Mouse (Mus musculus): ENCODE results near the gene Noxo1. TPM values are rescaled to one million over a fixed set of nuclear protein-coding genes. Genes with fewer than 3 reads are reported as not detected.

Noxo1 gene
- polyA plus RNA-seq, 1 experiment: 2.5 TPM

DNA sequence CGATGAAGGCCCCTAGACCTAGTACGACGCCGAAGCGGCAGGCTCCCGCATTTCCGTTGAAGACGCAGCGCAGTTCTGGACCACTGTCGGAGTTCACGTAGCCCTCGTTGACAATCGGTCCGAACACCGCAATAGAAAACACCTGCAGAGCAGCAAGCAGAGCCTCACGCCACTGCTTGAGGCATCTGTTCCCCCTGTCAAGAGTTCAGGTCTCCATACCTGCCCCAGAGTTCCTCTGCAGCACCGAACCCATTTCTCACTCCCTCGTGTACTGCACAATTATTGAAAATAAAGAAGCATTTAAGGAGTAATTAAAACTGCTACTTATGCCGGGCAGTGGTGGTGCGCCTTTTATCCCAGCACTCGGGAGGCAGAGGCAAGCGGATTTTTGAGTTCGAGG lies 8.4 kb upstream of the Noxo1 start:
- no peak for TF ChIP-seq CTCF (IDR thresholded peaks at IDR 0.05; ENCODE audit: control insufficient read depth, insufficient read depth, low read length)
- TF ChIP-seq POLR2A (IDR thresholded peaks at IDR 0.05; ENCODE audit: borderline replicate concordance, control insufficient read depth, low read depth, low read length): no peak
- peak overlapping the region; percentile 62 for H3K4me3 ChIP-seq (replicated peaks; ENCODE audit: control insufficient read depth, low read depth, low read length)

DNA sequence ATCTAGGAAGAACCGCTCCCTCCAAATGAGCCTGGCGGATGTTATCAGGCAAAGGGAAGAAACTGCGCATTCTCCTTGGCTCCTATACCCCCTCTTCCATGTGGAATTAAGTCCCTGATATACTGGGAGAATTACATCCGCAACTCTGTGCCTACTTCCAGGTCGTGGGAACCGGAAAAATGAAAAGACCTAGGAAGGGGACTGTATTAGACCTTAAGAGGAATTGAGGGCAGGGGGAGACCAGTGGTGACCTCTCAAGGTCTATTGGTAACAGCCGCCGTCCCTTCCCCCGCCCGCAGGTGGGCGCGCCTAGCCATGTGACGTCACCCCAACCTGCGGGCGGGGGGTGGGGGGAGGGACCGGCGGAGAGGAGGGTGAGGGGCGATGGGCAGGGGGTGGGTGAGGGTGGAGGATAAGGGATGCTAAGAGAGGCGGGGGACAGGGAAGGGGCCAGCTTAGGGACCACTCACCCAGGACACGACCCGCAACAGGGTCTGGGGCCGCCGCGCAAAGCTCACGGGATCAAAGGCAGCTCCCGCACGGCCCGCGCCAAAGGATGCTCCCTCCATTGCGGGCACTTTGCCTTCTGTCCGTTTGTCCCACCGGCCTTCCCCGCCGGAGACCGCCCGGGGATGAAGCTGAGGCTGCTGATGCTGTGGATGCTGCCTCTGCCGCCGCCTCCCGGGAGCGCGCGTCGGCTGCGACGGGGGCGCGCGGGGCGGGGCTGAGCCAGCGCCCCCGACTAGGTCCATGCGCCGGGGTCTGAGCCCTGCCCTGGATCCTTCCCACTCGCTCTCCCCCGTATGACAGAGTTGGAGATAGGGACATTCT lies 6.6 kb upstream of the Noxo1 start, which contains the start of gene Syngr3:
TSS of gene Syngr3 (minus strand) at position 705 of the 831 bp plus-strand sequence.
- WGBS: 3% methylated on average over 55 of the region's 55 CpGs
- TF ChIP-seq POLR2A (IDR thresholded peaks at IDR 0.05; ENCODE audit: borderline replicate concordance, control insufficient read depth, low read depth, low read length) (no peak), CTCF (IDR thresholded peaks at IDR 0.05; ENCODE audit: control insufficient read depth, insufficient read depth, low read length) (no peak)
- Histone ChIP-seq H3K4me1 (ENCODE audit: control insufficient read depth, insufficient read depth, low read length) (no peaks in the 10 kb centered on the region), H3K27ac (ENCODE audit: control insufficient read depth, insufficient read depth, low read depth, low read length, poor library complexity) (no peak within 1 kb of the TSS), H3K4me3 (replicated peaks; ENCODE audit: control insufficient read depth, low read depth, low read length) (no peak within 1 kb of the TSS)

More for the DNA sequence above, 8.4 kb upstream of the Noxo1 start:
- H3K27ac ChIP-seq (ENCODE audit: control insufficient read depth, insufficient read depth, low read depth, low read length, poor library complexity): no peak overlapping the region
- 20% methylated on average over 23 of the region's 23 CpGs for WGBS
- no peaks in the 10 kb centered on the region for H3K4me1 ChIP-seq (ENCODE audit: control insufficient read depth, insufficient read depth, low read length)

DNA sequence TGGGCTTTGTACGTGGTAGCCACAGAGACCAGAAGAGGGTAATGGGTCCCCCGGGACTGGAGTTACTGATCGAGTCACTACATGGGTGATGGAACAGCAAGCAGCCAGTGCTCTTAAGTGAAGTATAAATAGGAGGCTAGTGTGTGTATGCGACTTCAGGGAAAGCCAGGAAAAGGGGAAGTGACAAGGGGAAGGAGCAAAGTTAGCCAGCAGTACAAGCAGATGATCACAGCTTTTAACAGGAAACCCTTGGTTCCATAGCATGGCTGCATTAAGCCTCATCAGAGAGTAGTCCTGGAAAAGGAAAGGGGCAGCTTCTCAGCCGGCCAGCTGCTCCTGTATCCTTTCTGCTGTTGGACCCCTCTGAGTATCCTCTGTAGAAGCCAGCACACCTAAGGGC lies 3.6 kb upstream of the Noxo1 start:
- Histone ChIP-seq H3K4me1 (ENCODE audit: control insufficient read depth, insufficient read depth, low read length) (no peaks in the 10 kb centered on the region; the same call in 1 of the 2 replicates), H3K27ac (ENCODE audit: control insufficient read depth, insufficient read depth, low read depth, low read length, poor library complexity) (no peak overlapping the region), H3K4me3 (replicated peaks; ENCODE audit: control insufficient read depth, low read depth, low read length) (no peak overlapping the region)

DNA sequence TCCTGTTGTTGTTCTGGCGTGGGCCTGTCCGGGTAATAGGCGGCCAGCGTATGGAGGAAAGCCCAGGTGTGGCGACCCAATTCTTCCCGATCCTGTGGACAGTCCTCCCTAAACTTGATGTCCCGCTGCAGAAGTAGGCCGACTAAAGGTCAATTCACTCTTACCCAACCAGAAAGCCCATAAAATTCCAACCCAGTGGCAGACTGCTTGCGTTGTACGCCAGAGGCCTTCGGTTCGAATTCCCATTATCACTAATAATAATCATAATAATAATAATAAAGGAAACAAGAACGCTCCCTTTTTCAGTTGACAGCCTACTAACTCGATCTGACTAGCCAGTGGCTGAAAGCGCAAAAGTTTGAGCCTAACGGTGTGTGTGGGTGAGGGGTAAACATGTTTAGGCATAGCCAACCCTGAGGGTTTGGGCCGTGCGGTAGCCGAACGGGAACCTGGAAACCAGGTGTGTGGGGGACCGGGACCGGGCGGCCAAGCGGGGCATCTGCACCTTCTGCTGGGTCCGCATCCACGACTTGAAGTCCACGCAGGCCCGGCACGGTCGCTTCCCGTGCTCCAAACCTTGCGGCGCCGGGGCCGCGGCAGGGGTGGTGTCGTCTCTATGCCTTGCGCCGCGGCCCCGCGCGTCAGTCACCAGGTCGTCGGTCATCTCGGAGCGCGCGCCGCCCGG lies 566 bp upstream of the Noxo1 start:
- H3K27ac ChIP-seq (ENCODE audit: control insufficient read depth, insufficient read depth, low read depth, low read length, poor library complexity): peak overlapping the region; percentile 83
- 17% methylated on average over 51 of the region's 51 CpGs for WGBS
- H3K4me1 ChIP-seq (ENCODE audit: control insufficient read depth, insufficient read depth, low read length): no peaks in the 10 kb centered on the region; the same call in 1 of the 2 replicates
- TF ChIP-seq POLR2A (IDR thresholded peaks at IDR 0.05; ENCODE audit: borderline replicate concordance, control insufficient read depth, low read depth, low read length) (no peak), CTCF (IDR thresholded peaks at IDR 0.05; ENCODE audit: control insufficient read depth, insufficient read depth, low read length) (no peak)
- H3K4me3 ChIP-seq (replicated peaks; ENCODE audit: control insufficient read depth, low read depth, low read length): peak overlapping the region; percentile 69

More for the DNA sequence above, 3.6 kb upstream of the Noxo1 start:
- 45% methylated on average over 5 of the region's 5 CpGs for WGBS
- TF ChIP-seq CTCF (IDR thresholded peaks at IDR 0.05; ENCODE audit: control insufficient read depth, insufficient read depth, low read length): no peak
- no peak for TF ChIP-seq POLR2A (IDR thresholded peaks at IDR 0.05; ENCODE audit: borderline replicate concordance, control insufficient read depth, low read depth, low read length)

DNA sequence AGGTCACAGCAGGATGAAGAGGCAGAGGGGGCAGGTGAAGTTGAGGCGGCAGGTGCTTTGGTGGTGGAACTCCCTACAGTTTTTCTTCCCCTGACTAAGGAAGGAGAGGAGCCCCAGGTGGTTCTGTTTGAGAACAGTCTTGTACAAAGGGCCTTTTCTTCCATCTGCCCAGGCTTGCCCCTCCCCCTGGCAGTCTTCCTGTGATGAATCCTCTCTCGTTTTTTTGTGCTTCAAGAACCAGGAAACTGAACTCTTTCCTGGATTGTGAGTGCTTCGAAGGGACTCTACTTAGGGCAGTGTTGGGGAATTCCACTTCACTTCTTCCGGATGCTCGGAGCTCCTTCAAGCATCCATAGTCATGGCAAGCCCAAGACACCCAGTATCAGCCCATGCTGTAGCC lies 2.0 kb downstream of the Noxo1 start:
- WGBS: 48% methylated on average over 5 of the region's 5 CpGs
- Histone ChIP-seq H3K4me1 (ENCODE audit: control insufficient read depth, insufficient read depth, low read length) (no peaks in the 10 kb centered on the region; the same call in 1 of the 2 replicates), H3K27ac (ENCODE audit: control insufficient read depth, insufficient read depth, low read depth, low read length, poor library complexity) (no peak overlapping the region), H3K4me3 (replicated peaks; ENCODE audit: control insufficient read depth, low read depth, low read length) (no peak overlapping the region)
- TF ChIP-seq POLR2A (IDR thresholded peaks at IDR 0.05; ENCODE audit: borderline replicate concordance, control insufficient read depth, low read depth, low read length) (no peak), CTCF (IDR thresholded peaks at IDR 0.05; ENCODE audit: control insufficient read depth, insufficient read depth, low read length) (no peak)

DNA sequence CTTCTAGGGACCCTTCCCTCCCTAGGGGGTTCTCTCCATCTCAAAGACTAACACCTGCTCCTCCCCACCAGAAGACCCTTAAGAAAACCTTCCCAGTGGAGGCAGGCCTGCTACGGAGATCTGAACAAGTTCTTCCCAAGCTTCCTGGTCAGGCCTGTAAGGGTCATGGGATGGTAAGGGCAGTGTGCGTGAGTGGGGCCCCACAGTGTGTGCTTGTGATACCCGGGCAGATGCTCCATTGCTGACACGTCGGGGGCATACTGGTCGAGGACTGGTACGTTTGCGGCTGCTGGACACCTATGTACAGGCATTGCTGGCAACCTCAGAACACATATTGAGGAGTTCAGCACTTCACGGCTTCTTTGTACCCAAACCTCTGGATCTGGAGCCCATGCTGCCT lies 2.7 kb downstream of the Noxo1 start:
- TF ChIP-seq POLR2A (IDR thresholded peaks at IDR 0.05; ENCODE audit: borderline replicate concordance, control insufficient read depth, low read depth, low read length): no peak
- TF ChIP-seq CTCF (IDR thresholded peaks at IDR 0.05; ENCODE audit: control insufficient read depth, insufficient read depth, low read length): no peak
- WGBS: 86% methylated on average over 9 of the region's 9 CpGs

DNA sequence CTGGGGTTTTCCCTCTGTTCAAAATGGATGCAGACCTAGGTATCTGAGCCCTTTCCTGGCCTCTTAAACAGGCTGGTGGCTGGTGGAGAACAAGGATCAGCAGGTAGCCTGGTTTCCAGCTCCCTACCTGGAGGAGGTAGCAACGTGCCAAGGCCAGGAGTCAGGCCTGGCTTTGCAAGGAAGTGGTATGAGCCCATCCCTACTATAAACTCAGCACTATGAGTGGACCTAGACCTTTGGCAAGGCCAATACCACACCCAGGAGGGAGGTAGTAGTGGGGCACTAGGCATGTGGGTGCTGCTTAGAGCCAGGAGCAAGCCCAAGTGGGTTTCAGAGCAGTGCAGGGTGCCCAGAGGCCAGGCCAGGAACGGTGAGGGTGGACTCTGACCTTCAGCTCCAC lies 3.4 kb downstream of the Noxo1 start:
- 83% methylated on average over 2 of the region's 2 CpGs for WGBS
- TF ChIP-seq POLR2A (IDR thresholded peaks at IDR 0.05; ENCODE audit: borderline replicate concordance, control insufficient read depth, low read depth, low read length) (no peak), CTCF (IDR thresholded peaks at IDR 0.05; ENCODE audit: control insufficient read depth, insufficient read depth, low read length) (no peak)
- Histone ChIP-seq H3K4me1 (ENCODE audit: control insufficient read depth, insufficient read depth, low read length) (no peaks in the 10 kb centered on the region; the same call in 1 of the 2 replicates), H3K27ac (ENCODE audit: control insufficient read depth, insufficient read depth, low read depth, low read length, poor library complexity) (no peak overlapping the region), H3K4me3 (replicated peaks; ENCODE audit: control insufficient read depth, low read depth, low read length) (no peak overlapping the region)

More for the DNA sequence above, 2.7 kb downstream of the Noxo1 start:
- H3K4me1 ChIP-seq (ENCODE audit: control insufficient read depth, insufficient read depth, low read length): no peaks in the 10 kb centered on the region; the same call in 1 of the 2 replicates
- no peak overlapping the region for H3K27ac ChIP-seq (ENCODE audit: control insufficient read depth, insufficient read depth, low read depth, low read length, poor library complexity)
- H3K4me3 ChIP-seq (replicated peaks; ENCODE audit: control insufficient read depth, low read depth, low read length): no peak overlapping the region

DNA sequence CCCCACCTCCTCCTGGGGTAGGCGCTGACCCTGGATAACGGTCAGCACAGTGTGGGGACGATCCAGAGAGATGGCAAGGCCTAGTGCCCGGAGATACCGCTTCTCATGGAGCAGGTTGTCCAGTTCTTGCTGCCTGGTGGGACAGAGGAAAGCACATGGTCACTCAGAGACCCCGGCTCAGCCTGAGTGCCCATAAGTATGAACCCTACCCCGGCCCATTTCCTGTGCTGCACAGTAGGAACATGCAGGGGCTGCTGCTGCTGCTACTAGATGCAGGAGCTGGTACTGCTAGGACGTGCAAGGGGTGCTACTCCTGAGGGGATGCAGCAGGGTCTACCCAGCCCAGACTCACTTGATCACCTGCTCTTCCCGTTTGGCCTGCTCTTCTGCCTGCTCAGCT lies 5.2 kb downstream of the Noxo1 start:
- no peak for TF ChIP-seq CTCF (IDR thresholded peaks at IDR 0.05; ENCODE audit: control insufficient read depth, insufficient read depth, low read length)
- no peak for TF ChIP-seq POLR2A (IDR thresholded peaks at IDR 0.05; ENCODE audit: borderline replicate concordance, control insufficient read depth, low read depth, low read length)
- Histone ChIP-seq H3K27ac (ENCODE audit: control insufficient read depth, insufficient read depth, low read depth, low read length, poor library complexity) (no peak overlapping the region), H3K4me3 (replicated peaks; ENCODE audit: control insufficient read depth, low read depth, low read length) (no peak overlapping the region), H3K4me1 (ENCODE audit: control insufficient read depth, insufficient read depth, low read length) (no peaks in the 10 kb centered on the region; the same call in 1 of the 2 replicates)
- WGBS: 85% methylated on average over 9 of the region's 9 CpGs
